In genomic region chr11:42365544-42365943, GRCm38 (mm10) we compare ENCODE assay signal across 12 mouse cellular contexts. TPM values are rescaled to one million over a fixed set of nuclear protein-coding genes. Genes with fewer than 3 reads are reported as not detected.
"Had no signal": no experiment of that assay in that cellular context is flagged by ENCODE, and none has a peak within 500 bp of the region (broad histone marks: within the 10 kb centered on the region; RNA-seq: fewer than 3 reads in every experiment).

No protein-coding gene starts in this region.

- DNase-seq: kidney, adult 2 months; kidney, postnatal 36 days; layer of hippocampus, adult 9-11 months; layer of hippocampus, postnatal 36 days; liver; liver, embryonic 13.5 days; liver, postnatal 0 days; lung, postnatal 36 days; thymus, postnatal 36 days had no signal

- ATAC-seq: intestine, embryonic 16.5 days; liver, postnatal 0 days; midbrain, embryonic 13.5 days had no signal

RNA-seq across cellular contexts. Expression of gene Gabra6, which starts 44.7 kb away (rescaled TPM):
- total RNA-seq: megakaryocyte progenitor cell, adult 5-6 weeks had no signal

RNA-seq across cellular contexts. Expression of gene Gabrb2, which starts 54.0 kb away (rescaled TPM):
- total RNA-seq: megakaryocyte progenitor cell, adult 5-6 weeks had no signal
